Mouse (Mus musculus): ENCODE measurements around the gene Kazn. TPM values are rescaled to one million over a fixed set of nuclear protein-coding genes. Genes with fewer than 3 reads are reported as not detected.
A peak's percentile ranks its signal among the peaks of the same experiment; 100 is the strongest.

Gene Kazn
- polyA plus RNA-seq, 1 experiment from 2014 or later, result 10.6 TPM

DNA sequence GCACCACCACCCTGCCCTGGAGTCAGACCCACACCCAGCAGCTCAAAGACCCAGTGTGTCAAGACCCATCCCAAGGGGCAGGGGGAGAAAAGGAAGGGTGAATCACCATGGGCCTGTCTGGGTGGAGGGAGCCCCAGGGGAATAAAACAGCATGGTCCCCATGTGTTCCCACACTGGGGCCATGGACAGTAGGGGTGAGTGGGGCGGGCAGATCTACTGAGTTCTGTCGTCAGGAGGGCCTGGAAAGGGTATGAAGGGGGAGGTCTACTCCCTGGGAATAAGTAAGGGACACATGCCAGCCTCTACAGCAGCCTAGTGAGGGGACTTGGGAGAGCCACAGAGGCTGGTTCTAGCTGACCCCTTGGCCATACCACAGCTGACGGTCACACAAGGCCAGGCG is 57.6 kb downstream of the Kazn start:
- 83% methylated on average over 4 of the region's 4 CpGs for WGBS
- no peak overlapping the region for H3K9ac ChIP-seq (ENCODE audit: low read length)

DNA sequence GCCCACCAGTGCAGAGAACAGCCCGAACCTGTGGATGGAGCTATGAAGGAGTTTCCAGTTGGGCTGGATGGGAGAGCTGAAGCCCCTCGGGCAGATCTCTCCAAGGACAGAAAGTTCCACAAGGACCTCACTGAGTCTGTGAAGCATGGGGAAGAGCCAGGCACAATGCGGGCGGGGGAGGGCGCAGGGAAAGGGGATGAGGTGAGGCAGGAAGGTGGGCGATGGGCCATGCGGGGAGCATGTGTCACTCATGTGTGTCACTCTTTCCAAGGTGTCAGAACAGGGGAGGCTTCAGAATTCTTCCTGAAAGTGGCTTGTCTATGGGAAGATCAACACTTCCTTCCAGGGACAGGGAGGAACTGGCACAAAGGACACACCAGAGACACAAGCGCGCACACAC is 58.3 kb downstream of the Kazn start:
- ATAC-seq (ENCODE audit: insufficient read depth, low FRiP score, low TSS enrichment) (no peak), DNase-seq (ENCODE audit: low spot score) (no peak)
- H3K9ac ChIP-seq (ENCODE audit: low read length), result no peak overlapping the region
- no peaks in the 10 kb centered on the region for H3K36me3 ChIP-seq (ENCODE audit: control insufficient read depth, insufficient read depth, low read length)
- no peak overlapping the region for H3K4me3 ChIP-seq (ENCODE audit: low read depth, low read length)
- no peaks in the 10 kb centered on the region for H3K4me1 ChIP-seq (ENCODE audit: control insufficient read depth, insufficient read depth, low read length)
- no peak overlapping the region for H3K27ac ChIP-seq (ENCODE audit: low read depth, low read length)
- H3K9me3 ChIP-seq (ENCODE audit: control insufficient read depth, low read length), result no peaks in the 10 kb centered on the region
- no peak overlapping the region for H3K4me2 ChIP-seq (ENCODE audit: low read depth)
- H3K27me3 ChIP-seq (ENCODE audit: control insufficient read depth, insufficient read depth, low read length), result no peaks in the 10 kb centered on the region
- 87% methylated on average over 9 of the region's 9 CpGs for WGBS

More for the DNA sequence above, 57.6 kb downstream of the Kazn start:
- Histone ChIP-seq H3K9me3 (ENCODE audit: control insufficient read depth, low read length) (no peaks in the 10 kb centered on the region), H3K4me2 (ENCODE audit: low read depth) (no peak overlapping the region), H3K4me3 (ENCODE audit: low read depth, low read length) (no peak overlapping the region), H3K27me3 (ENCODE audit: control insufficient read depth, insufficient read depth, low read length) (no peaks in the 10 kb centered on the region), H3K4me1 (ENCODE audit: control insufficient read depth, insufficient read depth, low read length) (no peaks in the 10 kb centered on the region), H3K27ac (ENCODE audit: low read depth, low read length) (no peak overlapping the region), H3K36me3 (ENCODE audit: control insufficient read depth, insufficient read depth, low read length) (no peaks in the 10 kb centered on the region)
- no peak for DNase-seq (ENCODE audit: low spot score)
- ATAC-seq (ENCODE audit: insufficient read depth, low FRiP score, low TSS enrichment), result no peak

DNA sequence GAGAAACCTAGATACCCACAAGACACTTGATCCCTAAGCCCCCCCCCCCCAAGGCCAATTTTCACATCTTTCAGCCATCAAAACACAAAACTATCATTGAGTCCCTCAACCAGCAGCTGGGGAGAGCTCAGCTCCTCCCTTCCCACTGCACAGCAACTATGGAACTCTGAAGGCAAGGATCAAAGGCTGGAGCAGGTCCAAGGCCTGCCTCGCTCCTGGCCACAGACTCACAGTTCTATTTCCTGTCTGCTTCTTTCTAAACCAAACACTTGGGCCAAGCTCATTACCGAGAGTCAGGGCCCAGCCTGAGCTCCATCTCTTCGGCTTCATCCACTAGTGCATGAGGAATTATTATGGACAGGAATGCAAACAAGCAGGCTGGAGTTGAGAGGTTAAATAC is 58.9 kb downstream of the Kazn start:
- Histone ChIP-seq H3K36me3 (ENCODE audit: control insufficient read depth, insufficient read depth, low read length) (no peaks in the 10 kb centered on the region), H3K27me3 (ENCODE audit: control insufficient read depth, insufficient read depth, low read length) (no peaks in the 10 kb centered on the region), H3K4me2 (ENCODE audit: low read depth) (no peak overlapping the region), H3K9ac (ENCODE audit: low read length) (no peak overlapping the region), H3K4me3 (ENCODE audit: low read depth, low read length) (no peak overlapping the region), H3K27ac (ENCODE audit: low read depth, low read length) (no peak overlapping the region), H3K4me1 (ENCODE audit: control insufficient read depth, insufficient read depth, low read length) (no peaks in the 10 kb centered on the region), H3K9me3 (ENCODE audit: control insufficient read depth, low read length) (no peaks in the 10 kb centered on the region)
- no peak for ATAC-seq (ENCODE audit: insufficient read depth, low FRiP score, low TSS enrichment)
- WGBS, result 58% methylated on average over 3 of the region's 3 CpGs
- no peak for DNase-seq (ENCODE audit: low spot score)

DNA sequence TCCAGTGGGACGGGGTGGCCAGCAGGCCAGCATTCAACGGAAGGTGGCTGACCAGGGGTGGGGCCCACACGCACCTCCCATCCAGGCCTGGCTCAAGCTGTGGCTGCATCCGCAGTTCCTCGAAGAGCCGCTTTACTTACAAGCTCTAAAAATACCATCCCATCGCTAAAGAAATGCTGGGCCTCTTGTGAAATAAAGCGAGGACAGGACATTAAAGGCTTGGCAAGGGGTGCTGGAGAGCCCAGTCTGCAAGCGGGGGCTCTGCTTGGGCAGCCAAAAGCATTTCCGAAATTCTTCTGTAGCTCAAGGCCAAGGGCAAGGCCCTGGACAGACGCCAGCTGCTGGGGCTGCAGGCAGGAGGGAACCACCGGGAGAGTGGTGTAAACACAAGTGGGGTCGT is 59.7 kb downstream of the Kazn start:
- ATAC-seq (ENCODE audit: insufficient read depth, low FRiP score, low TSS enrichment) (no peak), DNase-seq (ENCODE audit: low spot score) (no peak)
- H3K4me1 ChIP-seq (ENCODE audit: control insufficient read depth, insufficient read depth, low read length), result no peaks in the 10 kb centered on the region; the same call in 1 of the 2 replicates
- H3K9ac ChIP-seq (ENCODE audit: low read length), result no peak overlapping the region
- H3K4me3 ChIP-seq (ENCODE audit: low read depth, low read length), result no peak overlapping the region
- H3K36me3 ChIP-seq (ENCODE audit: control insufficient read depth, insufficient read depth, low read length), result no peaks in the 10 kb centered on the region
- H3K4me2 ChIP-seq (ENCODE audit: low read depth), result no peak overlapping the region
- no peaks in the 10 kb centered on the region for H3K9me3 ChIP-seq (ENCODE audit: control insufficient read depth, low read length)
- WGBS, result 84% methylated on average over 13 of the region's 13 CpGs
- no peak overlapping the region for H3K27ac ChIP-seq (ENCODE audit: low read depth, low read length)
- H3K27me3 ChIP-seq (ENCODE audit: control insufficient read depth, insufficient read depth, low read length), result no peaks in the 10 kb centered on the region

DNA sequence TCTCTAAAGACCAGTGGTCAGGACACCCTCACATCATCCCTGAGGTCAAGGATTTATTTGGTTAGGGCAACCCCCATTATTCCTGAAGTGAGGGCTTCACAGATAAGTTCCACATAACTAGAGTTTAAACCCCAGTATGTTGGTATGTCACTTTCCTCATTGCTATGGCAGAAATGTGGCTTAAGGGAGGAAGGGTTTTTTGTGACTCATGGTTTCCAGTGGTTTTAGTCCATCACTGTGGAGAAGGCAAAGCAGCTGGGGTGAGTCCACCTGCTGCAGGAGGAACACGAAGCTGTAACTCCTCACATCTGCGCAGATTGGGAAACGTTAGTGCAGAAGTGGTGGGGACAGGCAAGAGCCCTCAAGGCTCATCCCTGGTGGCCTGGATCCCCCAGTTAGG is 62.5 kb downstream of the Kazn start:
- H3K4me1 ChIP-seq (ENCODE audit: control insufficient read depth, insufficient read depth, low read length), result peaks cover 8% of the 10 kb centered on the region
- no peaks in the 10 kb centered on the region for H3K9me3 ChIP-seq (ENCODE audit: control insufficient read depth, low read length)
- H3K4me3 ChIP-seq (ENCODE audit: low read depth, low read length), result no peak overlapping the region
- no peak overlapping the region for H3K4me2 ChIP-seq (ENCODE audit: low read depth)
- no peaks in the 10 kb centered on the region for H3K27me3 ChIP-seq (ENCODE audit: control insufficient read depth, insufficient read depth, low read length)
- ATAC-seq (ENCODE audit: insufficient read depth, low FRiP score, low TSS enrichment) (no peak), DNase-seq (ENCODE audit: low spot score) (no peak)
- no peaks in the 10 kb centered on the region for H3K36me3 ChIP-seq (ENCODE audit: control insufficient read depth, insufficient read depth, low read length)
- H3K27ac ChIP-seq (ENCODE audit: low read depth, low read length), result no peak overlapping the region
- no peak overlapping the region for H3K9ac ChIP-seq (ENCODE audit: low read length)
- 91% methylated on average over 3 of the region's 3 CpGs for WGBS

DNA sequence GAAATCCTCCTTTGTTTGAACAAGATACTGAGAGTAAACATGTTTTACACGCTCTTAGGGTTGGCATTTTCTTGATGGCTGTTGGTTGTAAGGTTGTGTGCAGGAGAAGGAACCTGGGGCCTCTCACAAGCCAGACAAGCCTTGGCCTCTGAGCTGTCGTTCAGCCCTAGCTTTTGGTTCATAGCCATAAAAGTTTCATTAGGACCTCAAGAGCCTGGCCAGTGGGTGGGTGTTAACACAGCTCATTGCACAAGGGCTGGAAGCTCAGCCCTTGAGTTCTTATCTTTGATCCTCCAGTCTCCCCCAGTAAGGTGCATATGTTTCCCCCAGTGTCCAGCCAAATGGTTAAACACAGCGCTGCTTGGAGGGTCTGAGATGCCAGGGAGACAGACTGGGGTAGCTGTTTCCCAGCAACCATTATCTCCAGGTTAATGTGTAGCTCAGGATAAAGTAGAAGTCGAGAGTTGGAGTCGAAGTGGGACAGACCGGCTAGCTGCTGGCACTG is 65.2 kb downstream of the Kazn start:
- Histone ChIP-seq H3K27ac (ENCODE audit: low read depth, low read length) (no peak overlapping the region), H3K4me1 (ENCODE audit: control insufficient read depth, insufficient read depth, low read length) (peaks cover 8% of the 10 kb centered on the region), H3K9me3 (ENCODE audit: control insufficient read depth, low read length) (no peaks in the 10 kb centered on the region), H3K4me2 (ENCODE audit: low read depth) (no peak overlapping the region), H3K9ac (ENCODE audit: low read length) (peak overlapping the region; percentile 18), H3K4me3 (ENCODE audit: low read depth, low read length) (no peak overlapping the region), H3K27me3 (ENCODE audit: control insufficient read depth, insufficient read depth, low read length) (no peaks in the 10 kb centered on the region), H3K36me3 (ENCODE audit: control insufficient read depth, insufficient read depth, low read length) (no peaks in the 10 kb centered on the region)
- ATAC-seq (ENCODE audit: insufficient read depth, low FRiP score, low TSS enrichment) (no peak), DNase-seq (ENCODE audit: low spot score) (no peak)
- 25% methylated on average over 6 of the region's 6 CpGs for WGBS

DNA sequence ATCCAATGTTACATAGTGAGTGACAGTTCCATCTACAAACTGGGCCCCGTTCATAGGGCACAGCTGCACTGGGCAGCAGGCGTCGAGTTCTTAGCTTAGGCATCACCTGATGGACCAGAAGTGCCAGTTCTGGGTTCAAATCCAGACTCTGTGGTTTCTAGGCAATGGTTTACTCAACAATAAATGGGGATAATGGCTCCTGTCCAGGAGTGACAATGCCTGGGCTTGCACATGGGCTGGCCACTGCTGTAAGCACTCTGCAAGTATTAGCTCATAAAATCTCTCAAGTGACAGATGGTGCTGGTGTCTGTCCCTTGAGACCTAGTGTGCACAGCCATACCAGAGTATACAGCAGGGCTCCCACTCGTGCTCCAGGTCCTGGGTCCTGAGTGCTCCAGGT is 66.3 kb downstream of the Kazn start:
- ATAC-seq (ENCODE audit: insufficient read depth, low FRiP score, low TSS enrichment), result no peak
- no peak overlapping the region for H3K4me3 ChIP-seq (ENCODE audit: low read depth, low read length)
- H3K9ac ChIP-seq (ENCODE audit: low read length), result no peak overlapping the region
- DNase-seq (ENCODE audit: low spot score), result no peak
- no peak overlapping the region for H3K4me2 ChIP-seq (ENCODE audit: low read depth)
- no peaks in the 10 kb centered on the region for H3K27me3 ChIP-seq (ENCODE audit: control insufficient read depth, insufficient read depth, low read length)
- no peaks in the 10 kb centered on the region for H3K9me3 ChIP-seq (ENCODE audit: control insufficient read depth, low read length)
- 86% methylated on average over 4 of the region's 4 CpGs for WGBS
- H3K36me3 ChIP-seq (ENCODE audit: control insufficient read depth, insufficient read depth, low read length), result no peaks in the 10 kb centered on the region
- H3K4me1 ChIP-seq (ENCODE audit: control insufficient read depth, insufficient read depth, low read length), result peaks cover 8% of the 10 kb centered on the region
- H3K27ac ChIP-seq (ENCODE audit: low read depth, low read length), result no peak overlapping the region

DNA sequence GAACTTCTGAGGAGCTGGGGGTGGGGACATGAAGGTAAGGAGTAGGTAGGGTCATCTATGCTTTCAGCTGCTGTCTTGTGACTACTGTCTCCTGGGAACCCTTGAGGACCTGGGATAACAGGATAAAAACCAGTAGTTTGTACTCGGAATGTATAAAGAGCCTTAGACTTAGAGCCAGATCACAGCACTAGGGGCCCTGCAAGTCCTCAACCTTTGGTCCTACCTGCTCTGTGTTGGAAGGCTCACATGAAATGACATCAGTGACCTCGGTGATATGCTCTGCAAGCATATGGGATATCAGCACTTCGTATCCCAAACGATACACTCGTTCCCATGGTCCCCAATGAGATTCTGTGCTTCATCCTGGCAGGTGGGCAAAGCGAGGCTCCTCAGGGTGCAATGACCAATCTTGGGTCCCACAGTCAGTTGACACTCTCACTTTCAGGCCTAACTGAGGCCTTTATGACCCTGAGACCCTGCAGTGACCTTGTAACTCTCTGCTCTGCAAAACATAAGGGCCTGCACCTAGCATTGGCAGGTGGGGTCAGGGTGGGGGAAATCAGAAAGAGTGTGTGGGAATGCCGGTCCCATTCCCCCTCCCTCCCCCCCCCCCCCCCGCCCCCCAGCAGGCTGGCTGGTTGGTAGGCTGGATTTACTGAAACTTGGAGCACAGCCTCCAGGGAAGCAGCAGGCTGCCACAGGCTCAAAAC is 67.3 kb downstream of the Kazn start:
- Histone ChIP-seq H3K4me2 (ENCODE audit: low read depth) (no peak overlapping the region), H3K36me3 (ENCODE audit: control insufficient read depth, insufficient read depth, low read length) (no peaks in the 10 kb centered on the region), H3K4me1 (ENCODE audit: control insufficient read depth, insufficient read depth, low read length) (peaks cover 8% of the 10 kb centered on the region), H3K27ac (ENCODE audit: low read depth, low read length) (no peak overlapping the region), H3K9me3 (ENCODE audit: control insufficient read depth, low read length) (no peaks in the 10 kb centered on the region), H3K27me3 (ENCODE audit: control insufficient read depth, insufficient read depth, low read length) (no peaks in the 10 kb centered on the region), H3K4me3 (ENCODE audit: low read depth, low read length) (no peak overlapping the region), H3K9ac (ENCODE audit: low read length) (no peak overlapping the region)
- DNase-seq (ENCODE audit: low spot score), result no peak
- ATAC-seq (ENCODE audit: insufficient read depth, low FRiP score, low TSS enrichment), result no peak
- 75% methylated on average over 7 of the region's 8 CpGs for WGBS
